Mouse (Mus musculus) thymus, adult 2 months (tissue): Measurements from ENCODE around the gene Gfpt1.

Experiments
- CTCF ChIP-seq: fragments of 200-500 bp; IDR thresholded peaks from 2 replicates; pipeline ENCODE4 v1.5.1; 2012; ENCODE audit warnings: mild to moderate bottlenecking, control low read depth, low read length, moderate library complexity, borderline replicate concordance; ENCODE audit not compliant: control insufficient read depth, poor library complexity, insufficient read depth; ENCODE audit errors: extremely low read depth
- POLR2A ChIP-seq: fragments of 200-500 bp; IDR thresholded peaks from 2 replicates; pipeline ENCODE4 v1.6.1; 2012; ENCODE audit warnings: mild to moderate bottlenecking, low read length, control low read depth, moderate library complexity; ENCODE audit not compliant: control insufficient read depth, poor library complexity, insufficient read depth; ENCODE audit errors: extremely low read depth

DNA sequence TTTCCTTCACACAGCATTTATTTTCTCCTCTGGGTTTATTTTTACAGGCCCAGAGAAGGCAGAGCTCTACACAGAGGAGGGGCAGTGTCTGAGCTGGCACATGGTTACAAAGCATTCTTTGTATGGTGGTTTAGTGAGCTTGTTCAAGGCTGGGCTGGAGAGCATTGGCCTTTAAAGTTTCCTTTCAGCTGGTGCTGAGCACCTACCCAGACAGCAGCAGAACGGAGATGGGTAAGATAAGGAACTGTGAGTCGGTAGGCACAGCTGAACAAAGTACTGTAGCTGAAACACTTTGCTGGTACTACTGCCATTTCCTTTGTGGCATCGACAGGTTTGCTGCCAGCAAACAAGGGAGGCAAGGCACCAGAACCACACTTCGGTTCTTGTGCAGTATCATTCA lies 1.7 kb upstream of the Gfpt1 start:
- no peak for TF ChIP-seq POLR2A
- TF ChIP-seq CTCF = no peak
